Mouse (Mus musculus) heart, postnatal 0 days (tissue): ENCODE data around the gene Agpat3.

Source experiments
- CTCF ChIP-seq: IDR thresholded peaks from 2 replicates; pipeline ENCODE4 v1.5.1; 2016; ENCODE audit warnings: antibody characterized with exemption, control low read depth, low read depth
- EP300 ChIP-seq: IDR thresholded peaks from 2 replicates; pipeline ENCODE4 v1.6.1; 2016; ENCODE audit warnings: antibody characterized with exemption, low read depth

GRCm38 (mm10) chr10:78350796-78351556 lies 1.3 kb downstream of the Agpat3 start:
- TF ChIP-seq CTCF = no peak
- TF ChIP-seq EP300 = no peak
